Mouse (Mus musculus) heart, adult 9 months (tissue): ENCODE measurements at regions not wholly inside any gene's neighbourhood (a gene's known extent, or its start where the extent isn't known, plus 50 kb on each side); places are given as distances from the start of the nearest gene placed in this dataset.
A peak's percentile ranks its signal among the peaks of the same experiment; 100 is the strongest.
"Not testable (repeated sequence)": the region's sequence is repeated elsewhere in the genome, so short reads cannot be mapped to it uniquely, and the experiment has no call there.

Experiments used
- DNase-seq, 2 experiments: peaks; one replicate each; pipeline ENCODE4 v3.0.0; 2022; ENCODE audit warnings: low spot score in 2 of 2

DNA sequence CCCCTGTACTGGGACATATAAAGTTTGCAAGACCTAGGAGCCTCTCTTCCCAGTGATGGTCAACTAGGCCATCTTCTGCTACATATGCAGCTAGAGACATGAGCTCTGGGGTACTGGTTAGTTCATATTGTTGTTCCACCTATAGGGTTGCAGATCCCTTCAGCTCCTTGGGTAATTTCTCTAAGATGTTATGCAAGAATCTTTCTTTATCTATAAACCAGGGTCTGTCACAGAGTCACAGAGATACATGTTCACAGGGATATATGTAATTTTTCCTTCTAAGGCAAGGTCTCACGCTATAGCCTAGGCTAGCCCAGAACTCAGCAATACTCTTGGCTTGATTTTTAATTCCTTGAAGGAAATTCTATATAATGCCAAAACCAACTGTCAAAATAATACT lies 56.9 kb downstream of the Zfp36l1 start:
- DNase-seq = not testable (repeated sequence)

GRCm38 (mm10) chr12:80055394-80055793 lies 57.4 kb downstream of the Zfp36l1 start:
- no peak for DNase-seq

- peak in 1 of 2 experiments; percentile 32 for DNase-seq
These were observed 58.2 kb downstream of the Zfp36l1 start for GRCm38 (mm10) chr12:80054655-80055037.

DNA sequence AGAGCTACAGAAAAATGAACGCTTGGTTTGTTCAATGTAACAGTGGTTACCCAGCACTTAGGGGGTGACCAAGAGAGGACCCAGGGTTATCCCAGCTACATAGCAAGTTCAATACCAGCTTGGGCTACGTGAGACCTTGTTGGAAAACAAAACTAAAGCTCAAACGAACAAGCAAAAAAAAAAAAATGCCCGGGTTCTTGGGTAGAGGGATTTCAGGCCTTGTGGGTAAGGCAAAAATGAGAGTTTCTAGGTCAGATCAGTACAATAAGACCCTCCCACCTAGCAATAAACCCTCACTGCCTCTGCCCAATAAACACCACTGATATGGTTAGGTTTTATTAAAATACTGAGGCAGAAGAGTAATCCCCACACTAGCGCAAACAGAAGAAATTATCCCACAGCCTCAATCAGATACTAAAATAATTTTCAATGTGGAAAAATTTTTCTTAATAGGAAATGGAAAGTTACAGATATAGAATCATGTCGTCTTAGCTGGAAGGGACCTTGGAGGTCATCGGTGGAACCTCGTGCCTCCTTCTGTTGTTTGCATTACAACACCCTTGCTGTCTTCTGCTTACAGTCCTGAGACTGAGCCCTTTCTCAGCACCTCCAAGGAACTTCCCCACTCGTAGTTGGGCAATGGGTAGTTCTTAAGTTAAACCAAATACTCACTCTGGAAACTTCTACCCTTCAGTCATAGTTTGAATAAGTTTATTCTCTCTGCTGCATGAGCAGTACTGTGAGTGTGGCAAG lies 58.7 kb downstream of the Zfp36l1 start:
- DNase-seq = no peak

DNA sequence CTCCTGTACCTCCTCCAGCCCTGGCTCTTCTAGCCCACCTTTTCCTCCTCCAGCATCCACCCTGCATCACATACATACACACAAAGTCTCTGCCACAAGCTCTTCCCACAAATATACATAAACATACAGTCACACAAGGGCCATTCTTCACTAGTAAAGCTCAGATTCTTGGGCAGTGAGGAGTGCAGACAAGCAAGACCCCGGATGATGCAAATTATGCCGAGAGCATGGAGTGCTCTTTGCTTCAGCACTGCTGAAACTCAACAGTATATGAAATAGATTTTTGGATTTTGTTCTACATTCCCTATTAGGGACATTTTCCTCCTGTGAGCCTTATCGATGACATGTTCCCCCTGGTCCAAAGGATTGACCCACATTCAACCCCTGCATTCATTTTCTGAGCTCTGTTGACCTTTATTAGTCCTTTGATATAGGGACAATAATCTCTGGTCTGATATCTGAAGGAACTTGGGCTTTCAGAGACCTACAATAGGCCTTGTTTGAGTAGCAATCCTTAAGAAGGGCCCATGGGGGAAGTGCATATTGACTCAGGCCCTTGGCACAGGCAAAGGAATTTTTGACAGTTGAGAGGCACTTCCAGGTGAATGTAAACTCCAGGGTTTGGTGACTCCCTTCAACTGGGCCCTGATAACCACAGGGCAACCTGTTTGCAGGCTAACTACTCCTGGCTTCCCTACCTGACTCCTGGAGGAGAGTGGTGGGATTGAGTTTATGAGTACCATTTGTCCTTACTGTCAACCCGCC lies 64.4 kb downstream of the Zfp36l1 start:
- no peak for DNase-seq

- peak; percentile 67 to 80 for DNase-seq
These were observed 66.0 kb downstream of the Zfp36l1 start for GRCm38 (mm10) chr12:80046625-80047303.

DNA sequence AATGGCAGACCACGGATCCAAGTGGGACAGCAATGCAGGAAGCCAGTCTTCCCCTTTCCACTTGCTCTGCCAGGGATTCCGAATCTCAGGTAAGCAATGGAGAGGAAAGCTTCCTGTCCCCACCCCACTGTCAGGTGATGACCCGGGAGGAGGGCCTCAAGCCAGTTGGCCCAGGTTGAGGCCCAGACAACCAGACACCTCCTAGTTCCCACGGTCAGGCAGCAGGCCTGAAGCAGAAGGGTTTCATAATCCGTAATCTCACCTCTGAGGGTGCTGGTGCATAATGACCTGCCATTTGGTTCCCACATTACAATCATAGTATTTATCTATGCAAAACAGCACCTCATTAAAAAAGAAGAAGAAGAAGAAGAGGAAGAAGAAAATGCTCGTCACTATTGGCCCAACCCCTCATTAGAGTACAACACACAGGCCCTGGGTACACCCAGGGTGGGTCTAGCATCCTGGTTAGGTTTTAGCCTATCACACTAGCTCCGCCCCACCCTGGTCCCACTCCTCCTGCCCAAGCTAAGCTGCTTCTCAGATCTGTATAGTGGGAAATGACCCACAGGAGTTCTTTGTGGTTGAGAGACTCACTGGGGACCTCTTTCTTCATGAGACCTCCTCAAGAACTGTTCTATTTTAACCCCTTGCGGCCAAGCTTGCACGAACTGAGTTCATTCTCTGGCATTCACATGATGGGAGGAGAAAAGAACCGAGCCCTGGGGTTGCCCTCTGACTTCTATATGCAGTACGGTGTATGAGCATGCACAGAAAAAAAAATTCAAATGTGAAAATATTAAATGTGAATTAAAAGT lies 71.1 kb downstream of the Zfp36l1 start:
- no peak for DNase-seq

GRCm38 (mm10) chr12:80041012-80041411 lies 71.8 kb downstream of the Zfp36l1 start:
- DNase-seq = no peak

DNA sequence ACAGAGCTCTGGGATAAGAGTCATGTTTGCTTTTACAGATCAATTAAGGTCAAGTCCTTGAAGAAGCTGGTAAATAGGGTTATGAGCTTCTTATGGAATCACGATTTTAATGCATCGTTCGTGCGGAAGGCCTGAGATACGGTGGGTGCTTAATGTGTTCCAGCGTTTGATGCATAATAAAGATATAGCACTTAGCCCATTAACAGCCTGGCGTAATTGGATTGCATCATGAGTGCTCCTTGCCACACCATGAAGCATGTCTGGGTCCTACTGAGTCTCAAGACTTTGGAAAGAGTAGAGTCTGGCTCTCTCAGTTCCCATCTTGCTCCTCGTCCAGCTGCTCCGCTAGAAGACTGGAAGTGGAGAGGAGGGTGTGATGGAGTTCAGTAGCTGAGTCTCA lies 72.6 kb downstream of the Zfp36l1 start:
- DNase-seq = no peak

DNA sequence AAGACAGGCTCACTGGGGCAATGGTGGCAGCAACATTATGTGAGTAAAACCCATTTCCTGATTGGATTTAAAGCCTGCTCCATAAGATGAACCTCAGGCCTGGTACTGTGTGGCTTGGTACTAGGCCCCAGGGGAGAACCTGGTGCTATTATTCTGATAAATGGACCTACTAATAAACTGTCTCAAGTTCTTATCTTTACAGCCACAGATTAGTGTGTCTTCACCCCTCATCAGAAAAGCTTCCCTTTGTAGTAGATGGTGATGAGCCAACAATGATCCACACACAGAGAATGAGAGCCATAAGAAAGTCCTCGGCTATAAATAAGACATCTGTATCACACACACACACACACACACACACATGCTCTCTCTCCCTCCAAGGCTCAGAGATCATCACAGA lies 73.7 kb downstream of the Zfp36l1 start:
- no peak for DNase-seq

- no peak for DNase-seq
These were observed 77.1 kb downstream of the Zfp36l1 start for GRCm38 (mm10) chr12:80035500-80036271.

- DNase-seq = no peak
These were observed 77.8 kb downstream of the Zfp36l1 start for GRCm38 (mm10) chr12:80034963-80035411.

DNA sequence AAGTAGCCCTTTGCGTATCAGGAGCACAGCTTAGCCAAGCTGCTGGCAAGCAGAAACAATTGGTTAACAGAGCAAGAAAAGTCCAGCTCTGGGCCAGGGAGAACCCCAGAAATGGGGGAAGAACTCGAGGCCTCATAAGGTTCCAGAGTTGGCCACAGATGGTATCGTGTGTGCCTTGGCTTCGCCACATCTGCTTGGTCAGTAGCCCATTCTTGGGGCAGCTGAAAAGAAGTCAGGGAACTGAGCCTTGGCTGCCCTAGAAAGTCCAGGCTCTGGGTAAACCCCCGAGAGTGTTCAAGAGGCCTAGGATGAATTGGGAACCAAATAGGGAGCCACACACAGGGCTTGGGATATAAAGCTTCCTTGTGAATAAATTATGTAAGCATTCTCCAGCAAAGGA lies 78.7 kb downstream of the Zfp36l1 start:
- no peak for DNase-seq

DNA sequence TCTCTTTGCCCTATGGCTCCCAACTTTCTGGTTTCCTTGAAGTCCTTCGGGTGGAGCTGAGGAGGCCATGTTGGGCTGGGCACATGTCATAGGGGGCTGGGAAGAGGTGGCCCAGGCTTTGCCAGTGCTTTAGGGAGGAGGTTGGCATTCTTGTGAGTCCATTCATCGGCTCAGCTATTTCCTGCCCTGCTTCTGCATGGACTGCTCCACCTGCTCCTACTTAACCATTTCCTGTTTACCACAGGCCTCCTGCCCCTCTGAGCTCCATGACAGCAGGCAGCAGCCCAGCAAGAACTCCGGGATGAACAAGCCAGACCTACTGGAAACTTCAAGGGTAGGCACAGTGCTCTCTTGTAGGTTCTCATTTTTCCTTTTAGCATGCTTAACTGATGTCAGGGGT lies 80.3 kb downstream of the Zfp36l1 start:
- DNase-seq = no peak

- no peak for DNase-seq
These were observed 84.5 kb downstream of the Zfp36l1 start for GRCm38 (mm10) chr12:80028301-80028700.

- DNase-seq = peak; percentile 44 to 66
These were observed 89.4 kb downstream of the Zfp36l1 start for GRCm38 (mm10) chr12:80023107-80024078.

- no peak for DNase-seq
These were observed 90.4 kb downstream of the Zfp36l1 start for GRCm38 (mm10) chr12:80022181-80023106.

- no peak for DNase-seq
These were observed 91.8 kb downstream of the Zfp36l1 start for GRCm38 (mm10) chr12:80021030-80021473.
